Mouse (Mus musculus): ENCODE results near the gene Ppp1r11.

Ppp1r11 gene

GRCm38 (mm10) chr17:36920239-36920638 is 31.3 kb downstream of the Ppp1r11 start:
- DNase-seq (ENCODE audit: low read depth, low spot score): peak; percentile 55

DNA sequence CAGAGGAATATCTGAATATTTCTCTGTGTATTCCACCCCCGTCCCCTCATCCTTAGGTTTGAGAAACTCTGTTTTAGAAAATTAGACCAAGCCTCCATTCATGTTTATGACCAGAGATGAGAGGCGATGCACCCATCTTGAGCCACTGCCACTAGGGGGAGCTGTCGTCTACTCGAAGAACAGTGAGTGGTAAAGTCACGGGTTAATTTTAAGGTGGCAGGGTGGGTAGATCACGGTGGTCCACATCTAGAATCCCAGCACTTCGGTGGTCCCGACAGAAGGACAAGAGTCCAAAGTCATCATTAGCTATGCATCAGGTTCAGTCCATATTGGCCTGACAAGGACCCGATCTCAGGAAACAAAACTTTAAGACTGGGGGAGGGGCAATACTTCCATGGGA is 36.5 kb downstream of the Ppp1r11 start:
- peak; percentile 68 for DNase-seq (ENCODE audit: low read depth, low spot score)

DNA sequence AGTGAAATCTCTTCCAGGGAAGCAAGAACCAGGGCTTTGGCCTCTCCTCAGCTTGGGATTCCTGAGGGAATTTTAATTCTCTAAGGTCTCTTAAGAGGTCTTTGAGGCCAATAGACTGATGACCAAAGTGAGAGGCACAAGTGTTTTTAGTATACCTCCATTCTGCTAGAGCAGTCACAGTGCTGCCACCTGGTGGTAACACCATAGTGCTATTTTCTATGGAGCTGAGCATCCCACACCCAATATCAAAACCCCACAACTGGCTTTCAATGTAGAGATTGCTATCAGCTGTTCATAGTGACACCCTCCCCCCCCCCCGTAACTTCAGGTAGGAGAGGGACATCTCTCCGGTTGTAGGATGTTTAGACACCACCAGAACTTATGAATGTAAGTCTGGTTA is 37.4 kb downstream of the Ppp1r11 start:
- peak; percentile 82 for DNase-seq (ENCODE audit: low read depth, low spot score)

- DNase-seq (ENCODE audit: low read depth, low spot score): no peak
Observed at GRCm38 (mm10) chr17:36912031-36912430, 39.5 kb downstream of the Ppp1r11 start.

DNA sequence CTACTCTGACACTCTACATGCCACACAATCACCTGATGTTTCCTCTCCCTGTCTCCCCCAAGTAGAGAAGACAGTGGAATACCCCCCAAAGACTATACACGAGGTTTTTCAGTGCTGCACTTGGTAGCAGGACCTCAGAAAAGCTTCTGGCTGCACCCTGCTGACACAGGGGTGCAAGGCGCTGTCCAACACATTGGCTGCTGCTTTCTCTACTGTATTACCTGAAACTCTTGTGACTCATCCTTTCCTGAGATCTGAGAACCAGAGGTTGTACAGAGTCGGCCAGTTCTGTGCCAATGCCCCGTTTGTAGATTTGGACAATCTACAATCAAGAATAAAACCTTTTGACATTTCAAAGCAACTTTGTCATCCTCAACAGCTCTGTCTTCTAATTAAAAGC is 41.7 kb downstream of the Ppp1r11 start:
- peak; percentile 28 for DNase-seq (ENCODE audit: low read depth, low spot score)

DNA sequence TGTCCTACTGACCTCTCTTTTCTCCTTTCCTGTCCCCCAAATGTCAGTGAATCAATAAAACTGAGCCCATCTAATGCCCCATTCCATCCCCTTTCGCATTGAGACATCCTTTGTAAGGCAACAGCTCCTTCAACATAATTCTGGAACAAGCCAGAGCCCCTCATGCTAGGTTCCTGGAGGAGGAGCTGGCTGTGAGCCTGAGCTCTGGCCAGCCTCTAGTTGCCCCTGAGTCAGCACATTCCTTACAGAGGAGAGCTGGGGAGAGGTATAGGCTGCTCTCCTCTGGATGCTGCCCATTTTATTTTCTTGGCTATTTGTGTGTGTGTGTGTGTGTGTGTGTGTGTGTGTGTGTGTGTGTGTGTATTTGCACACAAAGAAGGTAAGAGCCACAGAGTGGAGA is 43.3 kb downstream of the Ppp1r11 start:
- DNase-seq (ENCODE audit: low read depth, low spot score): no peak

DNA sequence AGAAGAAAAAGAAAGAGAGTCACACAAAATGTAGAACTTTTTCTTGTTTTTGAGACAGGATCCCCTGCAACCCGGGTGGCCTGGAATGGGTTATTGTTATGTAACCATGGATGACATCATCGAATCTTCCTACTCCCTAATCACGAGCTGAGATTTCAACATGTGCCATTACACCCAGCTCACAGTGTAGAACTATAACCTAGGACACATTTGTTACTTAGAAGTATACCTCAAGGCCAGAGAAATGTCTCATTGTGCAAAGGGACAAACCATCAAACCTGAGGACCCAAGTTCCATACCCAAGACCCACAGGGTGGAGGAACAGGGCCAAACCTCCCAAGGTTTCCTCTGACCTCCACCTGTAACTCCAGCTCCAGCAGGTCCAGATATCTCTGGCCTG is 47.9 kb downstream of the Ppp1r11 start:
- no peak for DNase-seq (ENCODE audit: low read depth, low spot score)

- DNase-seq (ENCODE audit: low read depth, low spot score): no peak
Observed at GRCm38 (mm10) chr17:36900691-36901090, 50.9 kb downstream of the Ppp1r11 start.

- no peak for DNase-seq (ENCODE audit: low read depth, low spot score)
Observed at GRCm38 (mm10) chr17:36900001-36900400, 51.5 kb downstream of the Ppp1r11 start.

DNA sequence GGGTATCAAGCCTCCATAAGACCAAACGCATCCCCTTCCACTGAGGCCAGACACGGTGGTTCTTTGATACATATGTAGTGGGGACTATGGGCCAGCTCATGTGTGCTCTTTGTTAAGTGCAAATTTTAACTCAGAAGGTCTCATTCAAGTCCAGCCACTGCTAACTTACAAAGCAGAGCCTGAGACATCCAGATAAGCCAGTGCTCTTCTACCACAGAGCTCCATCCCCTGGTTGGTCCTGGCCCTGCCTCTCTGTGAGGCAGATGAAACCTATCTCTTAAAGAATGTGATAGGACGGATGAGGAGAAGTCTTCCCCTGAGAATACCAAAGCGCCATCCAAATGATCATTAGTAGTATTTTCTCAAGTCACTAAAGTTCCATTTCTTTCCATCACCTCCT is 52.2 kb downstream of the Ppp1r11 start:
- no peak for DNase-seq (ENCODE audit: low read depth, low spot score)
